Mouse (Mus musculus) lung, embryonic 14.5 days (tissue): ENCODE data around the gene Fhl2. TPM values are rescaled to one million over a fixed set of nuclear protein-coding genes. Genes with fewer than 3 reads are reported as not detected.

Experiments used
- ATAC-seq: fragments of 200-750 bp; cut with Nextera tagmentation; 2 replicates; pipeline ENCODE4 v1.8.0; 2017; ENCODE audit warnings: mild to moderate bottlenecking, moderate TSS enrichment, moderate library complexity; ENCODE audit not compliant: insufficient read depth
- DNase-seq: peaks from one replicate; pipeline ENCODE4 v3.0.0-alpha.2; 2015
- H3K27ac ChIP-seq: fragments of 300-500 bp; sonication (generic); 2 replicates; pipeline ENCODE4 v1.5.1; 2014; ENCODE audit warnings: low read depth, mild to moderate bottlenecking, moderate library complexity
- H3K27me3 ChIP-seq: fragments of 300-500 bp; sonication (generic); 2 replicates; pipeline ENCODE4 v1.6.1; 2014; ENCODE audit warnings: low read length, control low read depth; ENCODE audit not compliant: insufficient read depth
- H3K36me3 ChIP-seq: fragments of 300-500 bp; sonication (generic); 2 replicates; pipeline ENCODE4 v1.6.1; 2014; ENCODE audit warnings: control low read depth; ENCODE audit not compliant: insufficient read depth
- H3K4me1 ChIP-seq: fragments of 300-500 bp; sonication (generic); 2 replicates; pipeline ENCODE4 v1.6.1; 2014; ENCODE audit warnings: antibody characterized with exemption, control low read depth; ENCODE audit not compliant: insufficient read depth
- H3K4me2 ChIP-seq: fragments of 300-500 bp; sonication (generic); 2 replicates; pipeline ENCODE4 v1.6.1; 2014; ENCODE audit warnings: mild to moderate bottlenecking
- H3K4me3 ChIP-seq: fragments of 300-500 bp; sonication (generic); 2 replicates; pipeline ENCODE4 v1.5.1; 2014; ENCODE audit warnings: low read depth, low read length
- H3K9ac ChIP-seq: fragments of 300-500 bp; sonication (generic); 2 replicates; pipeline ENCODE4 v1.6.1; 2014
- H3K9me3 ChIP-seq: fragments of 300-500 bp; sonication (generic); 2 replicates; pipeline ENCODE4 v1.6.1; 2016; ENCODE audit warnings: low read depth, low read length, control low read depth
- CTCF ChIP-seq: IDR thresholded peaks from 2 replicates; pipeline ENCODE4 v1.5.1; 2016; ENCODE audit warnings: antibody characterized with exemption, low read depth
- WGBS: fragments of 180-500 bp; shearing (Covaris S2); extraction: QIAGEN DNeasy Blood & Tissue Kit; methylation state at CpG from one replicate; pipeline ENCODE4 v1.1.7; 2014; 5-methylcytosine and 5-hydroxymethylcytosine counted together
- polyA plus RNA-seq: library from polyadenylated mRNA; unstranded; fragments of >200 nt; fragmentation: Nextera tagmentation; extraction: Ambion mirVana; gene quantifications from 2 replicates; pipeline ENCODE4 v1.2.1, GENCODE M21; 2014

Gene Fhl2
- polyA plus RNA-seq, 1 experiment from 2014 or later: 30.1 TPM

GRCm38 (mm10) chr1:43207147-43207546 lies 10.4 kb upstream of the Fhl2 start:
- no peak overlapping the region for H3K9ac ChIP-seq
- no peaks in the 10 kb centered on the region for H3K4me1 ChIP-seq
- H3K27me3 ChIP-seq: no peaks in the 10 kb centered on the region
- H3K27ac ChIP-seq: no peak overlapping the region
- H3K36me3 ChIP-seq: no peaks in the 10 kb centered on the region
- ATAC-seq (no peak), DNase-seq (no peak)
- no peak for TF ChIP-seq CTCF
- H3K9me3 ChIP-seq: no peaks in the 10 kb centered on the region
- no peak overlapping the region for H3K4me2 ChIP-seq
- no peak overlapping the region for H3K4me3 ChIP-seq
- 74% methylated on average over 1 of the region's 1 CpGs for WGBS

DNA sequence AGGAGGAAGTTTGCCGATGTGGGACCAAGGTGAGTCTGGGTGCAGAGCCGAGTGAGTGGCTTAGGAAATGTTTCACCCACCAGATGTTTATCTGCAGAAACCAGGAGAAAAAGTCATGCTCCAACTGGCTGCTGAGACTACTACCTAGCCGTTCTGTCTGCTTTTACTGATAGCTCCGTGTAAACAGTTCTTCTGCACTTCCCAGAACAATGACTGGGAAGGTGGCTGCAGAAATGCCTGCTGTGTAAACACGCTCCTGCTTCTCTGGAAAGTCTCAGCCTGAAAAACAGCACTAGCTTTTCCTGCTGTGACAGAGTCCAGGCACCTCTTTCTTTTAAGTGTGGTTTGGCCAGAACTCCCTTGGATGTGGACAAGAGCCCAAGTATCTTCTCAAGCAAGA lies 6.5 kb upstream of the Fhl2 start:
- H3K36me3 ChIP-seq: no peaks in the 10 kb centered on the region
- ATAC-seq (no peak), DNase-seq (no peak)
- H3K4me1 ChIP-seq: no peaks in the 10 kb centered on the region
- no peaks in the 10 kb centered on the region for H3K27me3 ChIP-seq
- no peak overlapping the region for H3K9ac ChIP-seq
- H3K4me2 ChIP-seq: no peak overlapping the region
- H3K4me3 ChIP-seq: no peak overlapping the region
- H3K27ac ChIP-seq: no peak overlapping the region
- 14% methylated on average over 5 of the region's 5 CpGs for WGBS
- H3K9me3 ChIP-seq: no peaks in the 10 kb centered on the region
- no peak for TF ChIP-seq CTCF

- no peaks in the 10 kb centered on the region for H3K27me3 ChIP-seq
- ATAC-seq (no peak), DNase-seq (no peak)
- no peak overlapping the region for H3K9ac ChIP-seq
- no peak overlapping the region for H3K4me3 ChIP-seq
- no peaks in the 10 kb centered on the region for H3K9me3 ChIP-seq
- H3K36me3 ChIP-seq: no peaks in the 10 kb centered on the region
- no peak overlapping the region for H3K4me2 ChIP-seq
- H3K4me1 ChIP-seq: no peaks in the 10 kb centered on the region
- no peak for TF ChIP-seq CTCF
- H3K27ac ChIP-seq: no peak overlapping the region
Observed at GRCm38 (mm10) chr1:43202226-43202625, 5.4 kb upstream of the Fhl2 start.

DNA sequence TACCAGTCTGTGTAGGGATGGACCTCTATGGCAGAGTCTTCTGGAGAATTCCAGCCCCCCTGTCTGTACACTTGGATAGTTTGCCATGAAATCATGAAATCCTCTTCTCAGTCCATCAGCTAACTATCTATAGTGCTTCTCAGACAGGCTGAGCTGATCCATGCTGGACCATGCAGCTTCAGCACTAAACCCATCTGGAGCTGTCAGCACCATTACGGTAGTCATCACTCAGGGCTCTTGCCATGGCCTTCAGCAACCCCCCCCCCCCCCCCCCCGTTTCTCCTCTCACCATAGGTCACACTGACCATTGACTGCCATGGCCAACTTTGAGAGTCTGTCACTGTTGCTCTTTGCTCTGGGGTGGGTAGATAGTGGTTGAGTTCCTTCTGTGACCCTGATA lies 5.0 kb upstream of the Fhl2 start:
- no peaks in the 10 kb centered on the region for H3K36me3 ChIP-seq
- no peaks in the 10 kb centered on the region for H3K4me1 ChIP-seq
- H3K27me3 ChIP-seq: no peaks in the 10 kb centered on the region
- H3K27ac ChIP-seq: no peak overlapping the region
- DNase-seq (no peak), ATAC-seq (no peak)
- no peak overlapping the region for H3K9ac ChIP-seq
- H3K9me3 ChIP-seq: no peaks in the 10 kb centered on the region
- TF ChIP-seq CTCF: no peak
- no peak overlapping the region for H3K4me3 ChIP-seq
- 81% methylated on average over 2 of the region's 2 CpGs for WGBS
- no peak overlapping the region for H3K4me2 ChIP-seq

DNA sequence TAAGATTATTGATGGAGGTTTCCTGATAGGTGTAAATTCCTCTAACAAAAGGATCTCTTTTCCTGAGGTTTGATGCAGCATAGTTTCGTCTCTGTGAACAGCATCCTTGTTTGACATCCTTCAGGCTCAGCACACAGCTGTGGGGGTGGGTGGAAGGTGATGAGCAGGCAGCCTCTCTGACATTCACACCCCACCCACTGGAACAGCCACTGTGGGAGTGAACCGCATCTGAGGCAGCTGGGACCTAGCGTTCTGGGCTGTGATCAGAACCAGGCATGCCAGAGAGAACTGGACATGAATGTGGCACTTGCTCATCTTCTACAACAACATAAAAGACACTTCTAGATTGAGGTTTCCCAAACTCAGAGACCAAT lies 3.1 kb upstream of the Fhl2 start:
- H3K27ac ChIP-seq: no peak overlapping the region
- ATAC-seq: no peak

GRCm38 (mm10) chr1:43199210-43199866 lies 2.6 kb upstream of the Fhl2 start:
- TF ChIP-seq CTCF: no peak
- Histone ChIP-seq H3K9me3 (no peaks in the 10 kb centered on the region), H3K27me3 (no peaks in the 10 kb centered on the region), H3K4me2 (no peak overlapping the region), H3K36me3 (no peaks in the 10 kb centered on the region), H3K4me3 (no peak overlapping the region), H3K27ac (no peak overlapping the region), H3K4me1 (no peaks in the 10 kb centered on the region), H3K9ac (no peak overlapping the region)
- DNase-seq (no peak), ATAC-seq (no peak)
- WGBS: 65% methylated on average over 3 of the region's 3 CpGs

More for the DNA sequence above, 3.1 kb upstream of the Fhl2 start:
- Histone ChIP-seq H3K4me2 (no peak overlapping the region), H3K9me3 (no peaks in the 10 kb centered on the region), H3K9ac (no peak overlapping the region), H3K4me1 (no peaks in the 10 kb centered on the region), H3K27me3 (no peaks in the 10 kb centered on the region), H3K4me3 (no peak overlapping the region), H3K36me3 (no peaks in the 10 kb centered on the region)
- no peak for DNase-seq
- TF ChIP-seq CTCF: no peak
- WGBS: 29% methylated on average over 3 of the region's 3 CpGs

DNA sequence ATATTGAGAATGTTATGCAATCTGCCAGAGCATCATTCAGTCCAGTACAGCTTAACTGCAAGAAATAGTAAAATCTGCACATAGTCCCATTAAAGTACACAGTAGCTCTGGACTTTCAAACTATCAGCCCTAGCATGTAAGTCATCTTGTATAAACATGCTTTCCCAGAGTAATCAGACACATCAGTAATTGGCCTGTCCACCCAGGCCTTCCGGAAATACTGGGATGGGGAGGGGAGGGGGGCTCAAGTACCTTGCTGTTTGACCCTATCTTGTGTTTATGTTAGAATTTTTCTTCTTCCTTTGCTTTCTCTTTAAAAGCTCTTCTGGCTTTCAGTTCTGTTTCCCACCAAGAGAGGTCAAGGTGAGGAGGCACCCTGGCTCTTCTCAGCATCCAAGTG lies 725 bp downstream of the Fhl2 start:
- 4% methylated on average over 1 of the region's 1 CpGs for WGBS
- H3K27me3 ChIP-seq: no peaks in the 10 kb centered on the region
- no peaks in the 10 kb centered on the region for H3K9me3 ChIP-seq
- no peak overlapping the region for H3K9ac ChIP-seq
- no peak overlapping the region for H3K4me2 ChIP-seq
- no peak overlapping the region for H3K4me3 ChIP-seq
- no peaks in the 10 kb centered on the region for H3K4me1 ChIP-seq
- no peak for TF ChIP-seq CTCF
- H3K27ac ChIP-seq: no peak overlapping the region
- DNase-seq: no peak
- no peak for ATAC-seq
- H3K36me3 ChIP-seq: no peaks in the 10 kb centered on the region

- DNase-seq (no peak), ATAC-seq (no peak)
- 93% methylated on average over 6 of the region's 6 CpGs for WGBS
- Histone ChIP-seq H3K27ac (no peak overlapping the region), H3K4me1 (no peaks in the 10 kb centered on the region), H3K4me3 (no peak overlapping the region), H3K36me3 (no peaks in the 10 kb centered on the region), H3K9me3 (no peaks in the 10 kb centered on the region), H3K9ac (no peak overlapping the region), H3K27me3 (no peaks in the 10 kb centered on the region), H3K4me2 (no peak overlapping the region)
- no peak for TF ChIP-seq CTCF
Observed at GRCm38 (mm10) chr1:43193423-43193822, 3.4 kb downstream of the Fhl2 start.
